Mouse (Mus musculus) megakaryocyte-erythroid progenitor cell, adult 5-6 weeks (primary cell): ENCODE results near the gene Cuedc2. TPM values are rescaled to one million over a fixed set of nuclear protein-coding genes. Genes with fewer than 3 reads are reported as not detected.
A peak's percentile ranks its signal among the peaks of the same experiment; 100 is the strongest.

Experiments used
- ATAC-seq: replicated peaks from 2 replicates; pipeline ENCODE4 v1.8.0; 2016; ENCODE audit warnings: mild to moderate bottlenecking, inconsistent platforms; ENCODE audit not compliant: severe bottlenecking, poor library complexity, low FRiP score, low TSS enrichment
- total RNA-seq, 2 experiments: library from RNA; stranded (forward) in 1 of 2; stranded (reverse) in 1 of 2; fragments of 200-1000, 215-1000 nt in 1 of 2; fragments of >200 nt in 1 of 2; fragmentation: Nextera tagmentation in 1 of 2; gene quantifications; 2 replicates each; pipeline ENCODE4 v1.2.3; 2014 to 2017

Gene Cuedc2
- total RNA-seq, 2 experiments from 2014 or later = 61.2 to 121 TPM

DNA sequence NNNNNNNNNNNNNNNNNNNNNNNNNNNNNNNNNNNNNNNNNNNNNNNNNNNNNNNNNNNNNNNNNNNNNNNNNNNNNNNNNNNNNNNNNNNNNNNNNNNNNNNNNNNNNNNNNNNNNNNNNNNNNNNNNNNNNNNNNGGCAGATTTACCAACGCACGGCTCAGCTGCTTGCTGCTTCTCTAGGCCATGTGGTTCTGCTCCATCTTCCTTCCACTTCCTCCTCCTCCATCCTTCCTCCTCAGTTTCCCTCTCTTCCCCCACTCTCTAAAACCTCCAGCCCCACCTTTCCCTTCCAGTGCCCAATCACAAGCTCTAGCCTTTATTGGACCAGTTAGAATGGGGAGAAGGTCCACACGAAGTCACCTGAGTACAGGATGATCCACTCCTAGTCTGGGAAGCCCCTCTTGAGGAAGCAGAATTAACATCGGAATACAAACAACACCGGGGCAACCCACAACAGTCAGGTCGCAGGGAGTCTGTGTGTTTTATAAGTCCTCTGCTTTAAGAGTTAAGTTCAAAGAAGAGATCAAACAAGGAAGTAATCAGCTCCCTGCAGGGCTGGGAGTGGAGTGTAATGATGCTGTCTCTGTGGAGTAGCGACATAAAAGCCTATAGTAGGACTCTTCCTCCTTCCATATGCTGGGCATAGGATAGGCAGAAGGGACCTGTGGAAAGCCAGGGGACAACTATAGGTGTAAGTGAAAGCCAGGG is 6.4 kb upstream of the Cuedc2 start:
- no peak for ATAC-seq

DNA sequence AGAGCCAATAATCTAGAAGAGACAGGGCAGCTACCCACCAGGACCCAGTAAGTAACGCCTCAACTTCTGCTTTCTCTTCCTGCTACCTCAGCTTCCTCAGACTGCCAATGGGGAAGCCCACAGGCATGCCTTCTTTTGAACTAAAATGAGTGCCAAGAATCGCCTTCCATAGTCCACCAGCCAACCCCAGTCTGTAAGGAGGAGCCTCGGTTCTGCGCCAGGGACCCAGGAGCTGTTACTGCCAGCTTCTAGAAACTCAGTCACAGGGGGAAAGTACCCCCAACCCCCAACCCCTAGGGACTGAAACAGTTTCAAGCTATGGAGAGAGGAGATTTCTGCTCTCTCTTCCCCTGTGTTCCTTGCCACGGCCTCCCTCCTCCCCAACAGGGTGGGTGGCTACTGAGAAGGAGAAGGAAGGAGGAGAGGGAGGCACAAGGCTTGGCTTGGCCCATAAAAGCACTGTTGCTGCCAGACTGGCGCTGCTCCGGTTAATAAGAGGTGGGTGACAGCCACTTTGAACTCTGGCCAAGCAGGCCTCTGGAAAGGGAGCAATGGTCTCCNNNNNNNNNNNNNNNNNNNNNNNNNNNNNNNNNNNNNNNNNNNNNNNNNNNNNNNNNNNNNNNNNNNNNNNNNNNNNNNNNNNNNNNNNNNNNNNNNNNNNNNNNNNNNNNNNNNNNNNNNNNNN is 927 bp upstream of the Cuedc2 start:
- ATAC-seq = peak; percentile 20

DNA sequence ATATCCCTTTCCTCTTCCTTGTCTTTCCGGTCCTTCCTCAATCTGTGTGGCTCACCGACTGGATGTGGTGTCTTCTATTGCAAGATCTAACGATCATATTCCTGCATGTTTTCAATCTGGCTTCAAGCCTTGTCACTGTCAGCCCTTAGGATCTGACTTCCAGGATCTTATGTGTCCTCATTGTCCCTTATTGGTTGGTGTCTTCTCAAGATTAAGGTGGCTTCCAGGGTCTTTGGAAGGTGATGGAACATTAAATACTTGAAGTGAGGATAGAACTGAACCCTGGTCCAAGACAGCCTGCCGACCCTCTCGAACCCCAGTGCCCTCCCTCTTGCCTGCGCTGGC is 412 bp upstream of the Cuedc2 start:
- ATAC-seq = peak; percentile 11

DNA sequence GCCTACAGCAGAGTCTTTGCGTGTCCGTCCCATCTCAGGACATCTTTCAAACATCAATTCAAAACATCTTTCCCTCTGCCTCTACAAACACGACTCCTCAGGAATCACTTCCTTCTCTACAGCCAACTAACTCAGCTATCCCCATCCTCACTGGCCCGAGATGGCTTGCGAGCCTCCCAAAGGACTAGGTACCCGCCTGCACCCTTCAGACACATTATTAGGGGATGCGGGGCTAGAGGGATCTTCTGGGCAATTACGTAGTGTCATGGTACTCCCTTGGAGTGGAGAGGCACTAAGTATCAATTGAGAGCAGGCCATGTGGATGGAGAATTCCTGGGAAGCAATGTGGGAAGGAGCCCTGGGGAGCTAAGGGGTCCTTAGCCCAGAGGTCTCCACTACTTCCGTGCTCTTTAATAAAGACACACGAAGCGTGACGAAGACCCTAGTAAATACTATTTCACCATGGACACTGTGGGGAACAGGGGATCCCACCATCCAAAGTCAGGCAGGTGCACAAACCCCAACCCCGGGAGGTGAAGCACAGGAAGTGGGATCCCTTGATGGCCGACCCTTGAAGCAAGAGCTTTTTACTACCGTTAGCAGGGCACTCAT is 677 bp downstream of the Cuedc2 start:
- no peak for ATAC-seq

DNA sequence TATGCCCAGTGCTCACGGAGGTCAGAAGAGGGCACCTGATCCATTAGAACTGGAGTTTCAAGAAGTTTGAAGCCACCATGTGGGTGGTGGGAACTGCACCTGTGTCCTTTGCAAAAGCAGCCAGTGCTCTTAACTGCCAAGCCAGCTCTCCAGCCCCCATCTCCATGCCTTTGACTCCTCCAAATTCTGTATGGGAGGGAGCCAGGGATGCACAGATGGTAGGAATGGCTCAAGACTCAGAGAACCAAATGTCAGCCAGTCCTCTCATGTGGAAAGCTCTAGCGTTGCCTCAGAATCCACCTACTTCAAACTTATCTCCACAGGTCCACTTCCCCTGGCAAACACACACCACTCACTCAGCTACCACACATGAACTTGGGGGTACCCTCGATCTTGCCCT is 4.6 kb downstream of the Cuedc2 start:
- no peak for ATAC-seq

DNA sequence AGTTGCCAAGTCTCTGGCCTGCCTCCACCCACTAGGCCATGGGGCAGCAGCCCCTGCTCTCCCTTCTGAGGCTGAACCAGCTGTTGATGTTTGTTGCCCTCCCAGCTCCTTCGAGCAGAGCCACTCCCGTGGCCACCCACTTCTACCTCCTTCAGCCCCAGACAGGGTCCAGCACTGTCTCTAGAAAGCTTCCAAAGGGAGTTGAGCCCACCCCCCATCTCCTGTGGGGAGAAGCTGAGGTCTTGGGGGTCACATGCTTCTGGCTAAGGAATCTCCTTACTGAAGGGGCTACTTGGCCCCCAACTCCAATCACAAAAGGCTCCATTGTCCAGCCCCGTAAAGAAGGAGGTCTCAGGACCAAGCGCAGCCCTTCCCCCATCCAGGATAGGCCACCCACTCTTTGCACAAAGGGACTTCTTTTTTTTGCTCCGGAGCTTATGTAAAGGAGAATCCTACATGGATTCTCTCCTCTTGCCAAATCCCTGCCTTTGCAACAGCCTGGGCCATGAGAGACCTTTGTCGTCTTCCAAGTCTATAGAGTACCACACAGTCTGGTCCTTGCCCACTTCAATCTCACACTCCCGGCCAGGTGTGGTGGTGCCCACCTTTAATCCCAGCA is 5.7 kb downstream of the Cuedc2 start:
- no peak for ATAC-seq

DNA sequence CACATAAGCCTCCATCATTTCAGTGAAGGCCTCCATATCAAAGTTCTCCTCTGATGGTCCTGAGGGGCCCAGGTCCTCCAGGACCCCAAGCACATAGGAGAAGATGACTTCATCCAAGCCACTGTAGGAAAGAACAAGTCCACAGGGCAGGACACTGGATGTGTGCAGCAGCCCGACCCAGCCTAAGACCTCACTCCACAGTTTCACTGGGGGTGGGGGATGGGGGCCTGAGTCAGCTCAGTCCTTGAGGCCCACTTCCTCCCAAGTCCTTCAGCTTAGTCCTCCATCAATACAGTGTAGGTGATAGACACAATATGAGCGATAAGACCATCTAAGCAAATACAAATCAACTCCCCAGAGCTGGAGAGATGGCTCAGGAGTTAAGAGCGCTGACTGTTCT is 6.6 kb downstream of the Cuedc2 start:
- no peak for ATAC-seq

DNA sequence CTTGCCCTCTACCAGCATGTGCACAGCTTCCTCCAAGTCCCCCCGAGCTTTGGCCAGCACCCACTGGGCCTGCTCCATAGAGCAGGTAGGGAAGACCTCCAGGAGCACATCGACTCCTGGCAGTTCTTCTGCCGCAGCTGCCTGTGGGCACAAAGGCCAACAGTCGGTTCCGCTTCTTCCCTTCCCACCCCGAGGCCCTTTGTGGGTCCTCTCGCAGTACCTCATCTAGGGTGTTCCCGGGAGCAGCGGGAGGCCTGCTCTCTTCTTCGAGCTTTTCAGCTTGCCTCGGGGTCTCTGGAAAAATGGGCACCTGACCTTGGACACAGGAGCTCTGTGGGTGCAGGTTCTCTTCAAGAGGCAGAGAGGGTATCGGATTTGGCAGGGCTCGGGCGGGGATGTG is 7.2 kb downstream of the Cuedc2 start:
- no peak for ATAC-seq

DNA sequence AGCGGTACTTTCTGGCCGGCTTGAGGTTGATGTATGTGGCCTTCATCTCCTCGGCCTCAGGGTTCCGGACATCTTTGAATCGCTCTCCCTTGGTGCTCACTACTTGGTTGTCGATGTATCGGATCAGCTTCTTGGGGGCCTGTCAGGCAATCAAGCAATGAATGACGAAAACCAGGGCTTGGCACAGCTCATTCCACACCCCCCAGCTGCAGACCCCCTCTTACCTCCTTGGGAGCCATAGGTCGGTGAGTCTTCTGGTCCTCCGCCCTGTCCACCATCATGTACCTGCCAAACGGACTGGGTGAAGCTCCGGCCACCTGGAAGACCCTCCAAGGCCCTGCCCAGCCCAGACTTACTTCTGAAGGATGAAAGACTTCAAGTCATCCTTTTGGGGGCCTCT is 7.8 kb downstream of the Cuedc2 start:
- ATAC-seq = no peak

DNA sequence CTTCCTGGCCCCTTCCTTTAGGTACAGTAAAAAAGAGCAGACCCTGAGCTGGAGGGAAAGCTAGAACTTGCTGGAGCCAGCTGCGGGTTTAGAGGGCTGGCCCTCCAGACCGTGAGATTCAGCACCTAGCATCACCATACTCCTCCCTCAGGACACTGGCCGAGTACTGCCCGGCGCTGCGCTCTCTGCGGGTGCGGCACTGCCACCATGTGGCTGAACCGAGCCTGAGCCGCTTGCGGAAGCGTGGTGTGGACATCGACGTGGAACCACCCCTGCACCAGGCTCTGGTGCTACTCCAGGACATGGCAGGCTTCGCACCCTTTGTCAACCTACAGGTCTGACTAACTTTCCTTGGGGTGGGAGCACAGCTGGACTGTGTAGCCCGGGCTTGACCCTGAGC is 8.6 kb downstream of the Cuedc2 start:
- ATAC-seq = peak; percentile 66

DNA sequence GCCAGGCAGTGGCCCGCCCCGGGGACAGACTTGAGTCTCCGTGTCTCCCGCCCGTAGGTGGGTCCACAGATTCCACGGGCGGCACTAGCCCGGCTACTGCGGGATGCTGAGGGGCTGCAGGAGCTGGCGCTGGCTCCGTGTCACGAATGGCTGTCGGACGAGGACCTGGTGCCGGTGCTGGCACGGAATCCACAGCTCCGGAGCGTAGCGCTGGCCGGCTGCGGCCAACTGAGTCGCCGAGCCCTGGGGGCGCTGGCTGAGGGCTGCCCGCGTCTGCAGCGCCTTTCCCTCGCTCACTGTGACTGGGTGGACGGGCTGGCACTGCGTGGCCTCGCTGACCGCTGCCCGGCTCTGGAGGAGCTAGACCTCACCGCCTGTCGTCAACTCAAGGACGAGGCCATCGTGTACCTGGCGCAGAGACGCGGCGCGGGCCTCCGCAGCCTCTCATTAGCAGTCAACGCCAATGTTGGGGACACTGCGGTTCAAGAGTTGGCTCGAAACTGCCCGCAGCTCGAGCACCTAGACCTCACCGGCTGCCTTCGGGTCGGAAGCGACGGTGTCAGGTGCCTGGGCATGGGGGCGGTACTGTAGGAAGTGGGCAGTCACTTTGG is 9.4 kb downstream of the Cuedc2 start:
- ATAC-seq = no peak

DNA sequence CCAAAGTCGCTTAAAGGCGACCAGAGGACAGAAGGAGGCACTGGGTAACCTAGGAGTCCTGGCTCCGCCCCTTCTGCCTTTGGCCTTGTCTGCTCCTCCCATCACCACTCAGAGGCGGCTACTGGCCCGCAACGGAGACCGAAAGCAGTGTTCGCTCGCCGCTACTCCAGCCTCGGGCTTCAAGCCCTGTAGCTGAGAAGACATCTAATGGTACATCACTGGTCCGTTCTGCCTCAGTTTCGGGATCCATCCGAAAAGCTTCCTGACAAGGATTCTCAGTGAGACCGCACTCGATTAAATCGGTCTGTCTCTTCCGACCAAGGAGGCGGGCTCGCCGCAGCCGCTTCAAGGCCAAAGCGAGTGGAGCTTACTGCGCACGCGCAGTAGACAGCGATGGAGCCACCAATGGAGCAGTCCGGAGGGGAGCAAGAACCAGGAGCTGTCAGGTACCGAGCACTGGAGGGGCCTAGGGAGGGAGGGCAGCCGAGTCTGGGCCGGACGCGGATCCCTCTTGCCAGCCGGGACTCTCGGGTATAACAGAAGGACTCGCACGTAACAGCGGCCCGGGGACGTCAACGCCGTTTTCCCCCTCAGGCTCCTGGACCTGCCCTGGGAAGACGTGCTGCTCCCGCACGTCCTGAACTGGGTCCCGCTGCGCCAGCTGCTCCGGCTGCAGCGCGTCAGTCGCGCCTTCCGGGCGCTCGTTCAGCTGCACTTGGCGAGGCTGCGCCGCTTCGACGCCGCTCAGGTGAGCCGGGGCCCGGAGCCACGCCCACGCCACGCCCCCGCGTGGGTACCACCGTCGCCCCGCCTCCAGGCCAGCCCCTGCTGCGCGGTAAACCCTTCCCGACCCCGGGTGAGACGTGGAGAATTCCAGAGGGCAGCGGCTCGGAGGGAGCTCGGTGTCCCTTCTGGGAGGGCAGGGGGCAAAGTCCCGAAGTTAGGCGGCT is 10.1 kb downstream of the Cuedc2 start, which contains the start of gene Fbxl15:
Gene Fbxl15, plus strand, starts transcription at position 104 of the 950 bp plus-strand sequence.
- peak; percentile 76 for ATAC-seq

DNA sequence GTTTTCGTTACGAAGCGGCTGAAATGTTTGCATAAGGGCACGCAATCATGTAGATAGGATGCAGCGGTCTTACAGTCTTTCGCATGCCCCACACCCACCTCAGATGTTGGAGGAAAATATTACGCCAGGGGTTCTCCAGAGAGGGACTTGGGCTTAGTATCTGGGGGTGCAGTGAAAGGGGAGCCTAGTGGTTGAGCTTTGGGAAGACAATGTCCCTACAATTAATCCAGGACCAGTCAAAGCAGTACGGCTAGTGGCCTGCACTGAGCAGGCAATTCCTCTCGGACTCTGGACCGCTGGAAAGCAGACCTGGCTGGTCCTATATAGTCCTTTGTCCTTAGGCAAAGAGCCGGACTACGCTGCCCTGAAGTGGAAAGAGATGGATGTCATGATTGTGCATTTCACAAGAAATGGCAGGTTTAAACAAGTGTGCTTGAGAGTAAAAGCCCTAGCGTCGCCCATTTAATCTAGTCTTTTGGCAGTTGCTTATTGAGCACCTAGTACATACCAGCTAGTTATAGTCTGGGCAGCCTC is 10.9 kb downstream of the Cuedc2 start:
- no peak for ATAC-seq

DNA sequence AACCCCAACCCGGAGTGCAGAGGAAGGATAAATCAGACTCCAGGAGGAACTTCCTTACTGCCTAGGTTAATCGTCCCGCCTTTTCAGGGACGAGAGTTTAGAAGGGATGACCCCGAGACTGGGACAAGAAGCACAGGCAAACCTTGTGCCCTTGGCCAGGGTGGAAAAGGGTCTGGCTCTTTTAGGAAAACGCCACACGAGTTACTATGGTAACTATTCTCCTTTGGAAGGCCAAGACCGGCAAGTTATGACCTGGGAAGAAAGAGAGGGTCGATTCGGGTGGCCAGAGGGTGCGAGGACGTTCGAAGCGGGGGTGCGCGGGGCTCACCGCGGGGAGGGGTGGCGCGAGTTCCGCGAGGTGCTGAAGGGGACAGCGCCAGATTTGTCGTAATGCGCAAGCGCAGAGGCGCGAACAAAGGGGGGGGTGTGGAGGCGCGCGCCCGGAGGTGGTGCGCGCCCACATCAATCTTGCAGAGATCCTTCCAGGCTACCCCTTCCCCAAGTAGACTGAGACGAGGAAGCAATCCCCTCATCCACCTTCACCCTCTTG is 11.7 kb downstream of the Cuedc2 start, which contains the start of gene Psd:
Gene Psd, minus strand, starts transcription at position 401 of the 550 bp plus-strand sequence.
- no peak for ATAC-seq

DNA sequence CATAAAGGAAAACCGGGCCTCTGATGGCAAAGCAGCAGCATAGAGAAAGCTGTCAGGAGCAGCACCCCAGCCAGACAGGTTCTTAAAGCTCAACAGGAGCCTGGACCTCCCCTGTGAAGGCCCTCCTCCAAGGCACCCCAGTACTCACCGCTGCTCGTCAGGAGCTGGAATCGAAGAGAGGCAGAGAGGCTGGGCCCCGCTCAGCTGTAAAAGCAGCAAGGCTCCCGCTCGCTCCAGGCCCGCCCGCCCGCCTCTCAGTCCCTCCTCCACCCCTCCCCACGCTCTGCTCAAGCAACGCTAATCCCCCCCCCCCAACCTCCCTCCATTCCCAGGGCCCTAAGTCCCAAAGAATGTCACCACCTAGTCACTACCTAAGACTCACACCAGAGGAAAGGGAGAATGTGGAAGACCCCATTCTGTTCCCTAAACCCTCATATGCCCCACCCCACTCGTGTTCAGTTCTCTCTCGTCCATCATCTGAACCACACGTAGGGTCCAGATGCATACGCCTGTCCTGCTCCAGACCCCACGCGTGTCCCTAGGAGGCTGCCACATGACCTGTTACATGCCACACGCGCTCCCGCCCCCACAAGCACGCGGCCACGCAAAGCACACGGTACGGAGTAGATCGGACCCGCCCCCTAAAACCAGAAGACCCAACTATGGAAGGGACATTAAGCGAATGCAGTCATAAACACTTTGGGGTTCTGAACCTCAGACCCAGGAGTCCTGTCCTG is 12.3 kb downstream of the Cuedc2 start:
- no peak for ATAC-seq

DNA sequence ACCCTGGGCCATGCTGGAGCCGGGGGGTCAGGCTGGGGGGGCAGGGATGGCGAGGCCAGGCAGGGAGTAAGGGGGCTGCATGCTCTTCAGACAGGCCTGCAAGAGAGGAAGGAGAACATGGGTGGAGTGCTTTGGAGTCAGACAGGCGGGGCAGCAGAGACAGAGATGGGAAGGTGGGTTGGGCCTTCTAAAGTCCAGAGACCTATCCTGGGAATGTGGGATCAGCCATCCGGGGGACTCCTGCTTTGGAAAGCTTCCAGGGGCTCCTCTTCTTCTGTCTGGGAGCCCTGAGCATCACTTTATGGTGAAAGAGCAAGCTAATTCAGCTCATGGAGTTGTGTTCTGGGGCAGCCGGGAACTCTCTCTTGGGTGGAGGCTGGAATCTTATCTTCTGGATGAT is 13.6 kb downstream of the Cuedc2 start:
- no peak for ATAC-seq

DNA sequence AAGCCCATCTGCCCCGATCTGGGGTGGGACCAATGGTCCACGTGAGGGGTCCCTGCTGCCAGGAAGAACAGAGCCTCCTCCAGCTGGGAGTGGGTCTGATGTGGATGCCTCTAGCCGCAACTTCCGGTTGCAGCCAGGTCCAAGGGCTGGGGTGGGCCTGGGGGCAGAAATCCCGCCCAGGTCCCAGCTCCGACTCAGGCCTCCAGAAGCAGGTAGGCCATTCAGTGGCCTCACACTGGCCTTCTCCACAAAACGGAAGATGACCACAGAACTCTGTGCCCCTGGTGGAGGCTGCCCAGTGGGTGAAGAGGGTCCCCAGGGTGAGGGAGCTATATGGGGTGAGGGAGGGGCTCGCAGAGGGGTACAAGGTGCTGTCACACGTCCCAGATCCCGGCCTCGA is 14.1 kb downstream of the Cuedc2 start:
- no peak for ATAC-seq

DNA sequence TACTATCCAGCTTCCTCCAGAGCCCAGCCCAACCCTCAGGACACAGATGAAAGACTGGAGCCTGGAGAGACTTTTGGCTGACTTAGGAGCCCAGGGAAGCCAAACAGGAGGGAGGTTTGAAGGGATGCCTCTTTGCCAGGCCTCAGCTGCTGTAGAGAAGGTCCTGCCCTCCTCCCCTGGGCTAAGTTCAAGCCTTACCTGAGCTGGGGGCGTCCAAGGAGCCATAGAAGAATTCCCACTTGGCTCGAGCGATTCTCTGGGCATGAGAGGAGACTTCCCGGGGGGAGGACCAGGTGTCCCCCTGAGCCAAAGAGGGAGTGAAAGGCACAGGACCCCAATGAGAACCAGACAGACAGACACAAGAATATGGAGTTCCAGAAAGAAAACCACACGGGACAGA is 14.8 kb downstream of the Cuedc2 start:
- no peak for ATAC-seq
